28 mouse cellular contexts compared by ENCODE assay signal in genomic region chr17:14507111-14507510, GRCm38 (mm10).
"Had no signal": no experiment of that assay in that cellular context is flagged by ENCODE, and none has a peak within 500 bp of the region (broad histone marks: within the 10 kb centered on the region; RNA-seq: fewer than 3 reads in every experiment).

No protein-coding gene starts in this region.

- H3K4me3 ChIP-seq: limb, embryonic 10.5 days; limb, embryonic 12.5 days; limb, embryonic 13.5 days; limb, embryonic 15.5 days; liver, embryonic 12.5 days; liver, embryonic 13.5 days; liver, embryonic 15.5 days; lung, embryonic 15.5 days; megakaryocyte, embryonic 14.5 days; midbrain, embryonic 10.5 days; midbrain, embryonic 12.5 days; midbrain, embryonic 13.5 days; midbrain, embryonic 15.5 days; myocyte; neural tube, embryonic 12.5 days had no signal

- DNase-seq: left cerebral cortex, postnatal 4 days; liver; liver, embryonic 13.5 days; liver, postnatal 0 days; lung, adult 18-20 months; lung, adult 2 months; lung, embryonic 14.5 days; lung, postnatal 10 days; lung, postnatal 14 days; lung, postnatal 36 days; lung, postnatal 4 days; midbrain, embryonic 14.5 days had no signal

- H3K36me3 ChIP-seq: limb, embryonic 10.5 days; limb, embryonic 12.5 days; limb, embryonic 13.5 days; limb, embryonic 15.5 days; liver, embryonic 12.5 days; liver, embryonic 13.5 days; liver, embryonic 15.5 days; lung, embryonic 15.5 days; midbrain, embryonic 10.5 days; midbrain, embryonic 12.5 days; midbrain, embryonic 13.5 days; midbrain, embryonic 15.5 days; neural tube, embryonic 12.5 days had no signal

- H3K4me1 ChIP-seq: liver, embryonic 12.5 days; liver, embryonic 13.5 days; liver, embryonic 15.5 days; megakaryocyte, embryonic 14.5 days; midbrain, embryonic 10.5 days; midbrain, embryonic 12.5 days; midbrain, embryonic 13.5 days; midbrain, embryonic 15.5 days; neural tube, embryonic 12.5 days had no signal

- H3K27ac ChIP-seq: limb, embryonic 10.5 days; limb, embryonic 12.5 days; limb, embryonic 13.5 days; limb, embryonic 15.5 days; liver, embryonic 12.5 days; liver, embryonic 13.5 days; liver, embryonic 14.5 days; liver, embryonic 15.5 days; lung, embryonic 15.5 days; macrophage; midbrain, embryonic 10.5 days; midbrain, embryonic 12.5 days; midbrain, embryonic 13.5 days; midbrain, embryonic 15.5 days; neural tube, embryonic 12.5 days had no signal

- H3K9me3 ChIP-seq: limb, embryonic 10.5 days; limb, embryonic 12.5 days; limb, embryonic 13.5 days; limb, embryonic 15.5 days; liver, embryonic 12.5 days; liver, embryonic 13.5 days; liver, embryonic 15.5 days; lung, embryonic 15.5 days; midbrain, embryonic 10.5 days; midbrain, embryonic 12.5 days; midbrain, embryonic 13.5 days; midbrain, embryonic 15.5 days; neural tube, embryonic 12.5 days had no signal

- H3K27me3 ChIP-seq: limb, embryonic 12.5 days; limb, embryonic 13.5 days; limb, embryonic 15.5 days; liver, embryonic 12.5 days; liver, embryonic 13.5 days; liver, embryonic 15.5 days; lung, embryonic 15.5 days; megakaryocyte, embryonic 14.5 days; midbrain, embryonic 12.5 days; midbrain, embryonic 13.5 days; midbrain, embryonic 15.5 days; neural tube, embryonic 12.5 days had no signal
